Mouse (Mus musculus) layer of hippocampus, adult 6 months (tissue): ENCODE data around the gene Tmem218. TPM values are rescaled to one million over a fixed set of nuclear protein-coding genes. Genes with fewer than 3 reads are reported as not detected.

ENCODE experiments used
- long read RNA-seq, 2 experiments: library from polyadenylated mRNA; unstranded; transcript quantifications; one replicate each; pipeline ENCODE4 v2.0.0; 2019 to 2020
- polyA plus RNA-seq: library from polyadenylated mRNA; unstranded; fragments of <200 nt; fragmentation: Nextera tagmentation; gene quantifications from 2 replicates; pipeline ENCODE4 v1.2.3, GENCODE M21; 2021

Gene Tmem218
- polyA plus RNA-seq, result 11.9 and 14.3 TPM in 2 replicates
- long read RNA-seq, experiment 1, transcript Tmem218-201 (4 exons, 2,619 nt), result major isoform, 25 of 28 reads
- long read RNA-seq, experiment 1, partial matches to known transcripts, result 1 of 28 reads
- long read RNA-seq, experiment 1, other reads (novel, unspliced or antisense), result 2 of 28 reads
- long read RNA-seq, experiment 2, transcript Tmem218-201 (4 exons, 2,619 nt), result major isoform, 19 of 22 reads
- long read RNA-seq, experiment 2, partial matches to known transcripts, result 0 of 22 reads
- long read RNA-seq, experiment 2, other reads (novel, unspliced or antisense), result 3 of 22 reads

DNA sequence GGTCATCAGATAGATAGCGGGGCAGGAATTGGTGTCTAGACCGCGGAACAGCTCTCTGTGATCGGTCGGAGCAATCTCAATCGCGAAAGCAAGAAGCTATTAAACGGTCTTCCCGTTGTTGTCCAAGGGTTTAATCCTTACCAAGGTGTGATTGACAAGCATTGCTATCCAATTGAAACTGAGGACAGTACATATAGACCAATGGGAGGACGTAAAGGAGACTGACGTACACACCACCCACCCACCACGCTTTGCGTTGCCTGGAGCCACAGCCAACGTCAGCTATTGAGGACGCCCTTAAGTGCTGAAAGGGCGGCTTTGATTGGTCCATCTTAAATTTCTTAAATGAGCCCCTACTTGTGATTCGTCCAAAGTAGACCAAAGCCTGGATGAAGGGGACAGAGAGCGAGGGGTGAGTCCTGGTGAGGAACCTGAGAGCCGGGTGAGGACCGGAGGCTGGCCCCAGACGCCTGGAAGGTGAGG, at the start of gene Tmem218:
Gene Tmem218, plus strand, starts transcription at position 295 of the 483 bp plus-strand sequence.

DNA sequence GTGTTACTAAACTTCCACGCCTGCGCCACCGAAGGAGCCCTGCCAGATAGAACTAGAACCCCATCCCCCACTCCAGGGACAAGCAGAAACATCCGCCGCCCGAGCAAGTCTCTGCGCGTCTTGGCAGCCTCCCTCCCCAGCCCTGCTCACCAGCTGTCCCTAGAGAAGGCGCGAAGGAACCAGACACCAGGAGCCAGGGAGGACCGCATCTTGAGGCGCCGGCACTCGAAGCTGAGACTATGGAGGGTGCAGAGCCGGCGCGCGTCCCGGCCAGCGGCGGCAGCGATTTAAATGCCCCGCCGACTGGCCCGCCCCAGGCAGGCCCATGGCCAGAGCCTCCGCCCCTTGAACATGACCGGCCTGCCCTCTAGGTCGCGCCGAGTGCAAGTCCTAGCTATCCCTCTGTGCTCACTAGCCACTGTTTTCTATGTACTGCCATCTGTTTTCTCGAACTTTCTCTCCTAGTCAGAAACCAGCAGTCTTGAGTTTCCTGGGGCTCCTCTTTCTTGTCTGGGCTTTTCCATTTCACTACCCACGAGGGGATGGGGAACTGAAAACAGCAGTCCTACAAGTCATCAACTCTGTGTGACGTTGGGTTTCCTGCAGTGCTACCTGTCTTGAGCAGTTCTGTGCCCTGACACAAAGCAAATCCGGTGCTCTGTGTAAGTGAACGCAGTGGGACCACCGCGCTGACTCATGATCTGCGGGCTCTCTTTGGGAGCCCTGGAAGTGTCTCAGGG, 47.3 kb downstream of the Tmem218 start, which contains the start of gene Slc37a2:
Gene Slc37a2, minus strand, starts transcription at position 590 of the 740 bp plus-strand sequence.

Other genes starting within 250 kb of the Tmem218 start
- 7.7 and 10.0 TPM in 2 replicates for gene Pknox2, start 60.8 kb upstream of the Tmem218 start, polyA plus RNA-seq
- 0.89 and 4.8 TPM in 2 replicates for gene Slc37a2, start 47.5 kb downstream of the Tmem218 start, polyA plus RNA-seq
- 1.0 and 1.3 TPM in 2 replicates for gene Ccdc15, start 140.2 kb downstream of the Tmem218 start, polyA plus RNA-seq
- 62.2 and 76.4 TPM in 2 replicates for gene Hepacam, start 159.1 kb downstream of the Tmem218 start, polyA plus RNA-seq
- gene Robo4, start 193.7 kb downstream of the Tmem218 start, polyA plus RNA-seq, result 0.94 and 1.8 TPM in 2 replicates
- gene Robo3, start 225.0 kb downstream of the Tmem218 start, polyA plus RNA-seq, result 0.30 and 0.49 TPM in 2 replicates